Mouse (Mus musculus) kidney, adult 2 months (tissue): ENCODE results near the gene Smad5. TPM values are rescaled to one million over a fixed set of nuclear protein-coding genes. Genes with fewer than 3 reads are reported as not detected.

Experiments used
- DNase-seq: peaks from one replicate; pipeline ENCODE4 v3.0.0; 2021
- H3K27ac ChIP-seq: fragments of 200-500 bp; 2 replicates; pipeline ENCODE4 v1.5.1; 2012; ENCODE audit warnings: low read depth, low read length, control low read depth, inconsistent platforms; ENCODE audit not compliant: insufficient read depth
- H3K27me3 ChIP-seq: fragments of 200-500 bp; replicated peaks from 2 replicates; pipeline ENCODE4 v1.6.1; 2012; ENCODE audit warnings: mild to moderate bottlenecking, moderate library complexity, low read length, inconsistent platforms; ENCODE audit not compliant: control insufficient read depth, insufficient read depth
- H3K36me3 ChIP-seq: fragments of 200-500 bp; 2 replicates; pipeline ENCODE4 v1.6.1; 2012; ENCODE audit warnings: mild to moderate bottlenecking, moderate library complexity, low read length, inconsistent platforms; ENCODE audit not compliant: control insufficient read depth, insufficient read depth
- H3K4me1 ChIP-seq: fragments of 200-500 bp; 2 replicates; pipeline ENCODE4 v1.6.1; 2011; ENCODE audit warnings: low read length; ENCODE audit not compliant: control insufficient read depth, insufficient read depth
- H3K4me3 ChIP-seq: fragments of 200-500 bp; 2 replicates; pipeline ENCODE4 v1.5.1; 2011; ENCODE audit warnings: mild to moderate bottlenecking, low read depth, low read length, control low read depth; ENCODE audit not compliant: insufficient read depth
- CTCF ChIP-seq: fragments of 200-500 bp; conservative IDR thresholded peaks from 2 replicates; pipeline ENCODE4 v1.5.1; 2011; ENCODE audit warnings: low read depth, mild to moderate bottlenecking, control low read depth, low read length, moderate library complexity, mixed read lengths; ENCODE audit not compliant: insufficient read depth, insufficient read length
- POLR2A ChIP-seq: fragments of 200-500 bp; IDR thresholded peaks from one replicate; pipeline ENCODE4 v1.6.1; 2011; ENCODE audit warnings: low read depth, low read length, control low read depth
- WGBS: fragments of 180-500 bp; shearing (Covaris S2); methylation state at CpG from one replicate; pipeline ENCODE4 v1.1.7; 2018; 5-methylcytosine and 5-hydroxymethylcytosine counted together
- polyA plus RNA-seq: library from polyadenylated mRNA; depleted of rRNA; stranded (reverse); fragments of >200 nt; gene quantifications from 2 replicates; pipeline ENCODE4 v1.2.3, GENCODE M21; 2012; rRNA removed

Gene Smad5
- polyA plus RNA-seq, 1 experiment: 31.4 TPM

GRCm38 (mm10) chr13:56774304-56774703 is 71.5 kb downstream of the Smad5 start:
- no peak for DNase-seq
- WGBS: 66% methylated on average over 5 of the region's 5 CpGs
- H3K4me1 ChIP-seq: no peaks in the 10 kb centered on the region
- no peaks in the 10 kb centered on the region for H3K27me3 ChIP-seq
- no peak overlapping the region for H3K4me3 ChIP-seq
- no peaks in the 10 kb centered on the region for H3K36me3 ChIP-seq
- no peak overlapping the region for H3K27ac ChIP-seq
- TF ChIP-seq POLR2A: no peak
- TF ChIP-seq CTCF: no peak

GRCm38 (mm10) chr13:56780746-56781469 is 78.1 kb downstream of the Smad5 start:
- Histone ChIP-seq H3K4me1 (no peaks in the 10 kb centered on the region), H3K27ac (no peak overlapping the region), H3K27me3 (no peaks in the 10 kb centered on the region), H3K36me3 (no peaks in the 10 kb centered on the region), H3K4me3 (no peak overlapping the region)
- WGBS: 63% methylated on average over 13 of the region's 13 CpGs
- TF ChIP-seq CTCF (no peak), POLR2A (no peak)
- DNase-seq: no peak

- no peak for DNase-seq
- TF ChIP-seq CTCF: no peak
- TF ChIP-seq POLR2A: no peak
- H3K4me3 ChIP-seq: no peak overlapping the region
- no peaks in the 10 kb centered on the region for H3K27me3 ChIP-seq
- no peak overlapping the region for H3K27ac ChIP-seq
- WGBS: 76% methylated on average over 3 of the region's 3 CpGs
- H3K4me1 ChIP-seq: no peaks in the 10 kb centered on the region
- H3K36me3 ChIP-seq: no peaks in the 10 kb centered on the region
Observed at GRCm38 (mm10) chr13:56781697-56782096, 78.9 kb downstream of the Smad5 start.

GRCm38 (mm10) chr13:56782621-56783020 is 79.8 kb downstream of the Smad5 start:
- Histone ChIP-seq H3K36me3 (no peaks in the 10 kb centered on the region), H3K4me3 (no peak overlapping the region), H3K27ac (no peak overlapping the region), H3K27me3 (no peaks in the 10 kb centered on the region), H3K4me1 (no peaks in the 10 kb centered on the region)
- WGBS: 88% methylated on average over 1 of the region's 1 CpGs
- no peak for DNase-seq
- TF ChIP-seq POLR2A (no peak), CTCF (no peak)

- no peak overlapping the region for H3K4me3 ChIP-seq
- 100% methylated on average over 3 of the region's 3 CpGs for WGBS
- H3K27ac ChIP-seq: no peak overlapping the region
- no peaks in the 10 kb centered on the region for H3K36me3 ChIP-seq
- TF ChIP-seq CTCF (no peak), POLR2A (no peak)
- no peaks in the 10 kb centered on the region for H3K27me3 ChIP-seq
- no peaks in the 10 kb centered on the region for H3K4me1 ChIP-seq
- DNase-seq: no peak
Observed at GRCm38 (mm10) chr13:56790683-56791082, 87.9 kb downstream of the Smad5 start.

Other genes with a start within 250 kb of the Smad5 start
- not detected in 2 replicates for gene Il9, start 220.8 kb upstream of the Smad5 start, polyA plus RNA-seq
- 3.6 and 4.1 TPM in 2 replicates for gene Fbxl21, start 180.5 kb upstream of the Smad5 start, polyA plus RNA-seq
- gene Lect2, start 154.5 kb upstream of the Smad5 start, polyA plus RNA-seq: 0.19 TPM in 2 replicates
- gene Tgfbi, start 93.5 kb upstream of the Smad5 start, polyA plus RNA-seq: 18.8 and 20.8 TPM in 2 replicates
- gene Gm45623, start 50.8 kb downstream of the Smad5 start, polyA plus RNA-seq: 0.06 and 0.08 TPM in 2 replicates
- not detected in 2 replicates for gene Trpc7, start 193.0 kb downstream of the Smad5 start, polyA plus RNA-seq